Mouse (Mus musculus): ENCODE measurements around the gene 9930021J03Rik.

DNA sequence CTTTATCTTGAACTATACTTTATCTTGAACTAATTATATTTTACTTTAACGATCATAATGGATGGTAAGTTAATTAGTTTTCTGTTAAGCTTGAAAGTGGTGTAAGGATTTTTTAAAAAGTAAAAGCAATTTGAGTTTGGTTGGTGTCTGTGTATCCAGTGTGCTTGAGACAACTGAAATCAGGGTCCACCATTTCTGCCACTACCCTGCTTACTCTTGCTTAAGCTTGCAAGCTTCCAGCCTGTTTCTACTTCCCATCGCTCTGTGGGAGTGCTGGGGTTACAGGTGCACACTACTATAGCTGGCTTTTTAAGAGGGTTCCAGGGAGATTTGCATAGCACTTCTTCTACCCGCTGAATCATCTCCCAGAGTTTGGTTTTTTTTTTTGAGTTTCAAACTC is 96.3 kb downstream of the 9930021J03Rik start:
- TF ChIP-seq CTCF (IDR thresholded peaks at IDR 0.05; ENCODE audit: low read depth, low read length) (no peak), POLR2A (IDR thresholded peaks at IDR 0.05; ENCODE audit: insufficient read depth, low read length) (no peak), EP300 (IDR thresholded peaks at IDR 0.05; ENCODE audit: insufficient read depth, low read depth, low read length) (no peak)

Measured in ES-Bruce4 (cell line).